Mouse (Mus musculus) E14TG2a.4 (cell line): ENCODE data around the gene Lpar6.

Source experiments
- CTCF ChIP-seq: conservative IDR thresholded peaks from 2 replicates; pipeline ENCODE4 v1.5.1; 2014; ENCODE audit warnings: low read length
- NANOG ChIP-seq: IDR thresholded peaks from 2 replicates; pipeline ENCODE4 v1.6.1; 2014; ENCODE audit warnings: borderline replicate concordance, low read length, mixed read lengths

GRCm38 (mm10) chr14:73244061-73244597, 6.4 kb downstream of the Lpar6 start:
- TF ChIP-seq CTCF = no peak
- no peak for TF ChIP-seq NANOG
